Comparison of ENCODE assay signal across 8 mouse cellular contexts in the genomic region with DNA sequence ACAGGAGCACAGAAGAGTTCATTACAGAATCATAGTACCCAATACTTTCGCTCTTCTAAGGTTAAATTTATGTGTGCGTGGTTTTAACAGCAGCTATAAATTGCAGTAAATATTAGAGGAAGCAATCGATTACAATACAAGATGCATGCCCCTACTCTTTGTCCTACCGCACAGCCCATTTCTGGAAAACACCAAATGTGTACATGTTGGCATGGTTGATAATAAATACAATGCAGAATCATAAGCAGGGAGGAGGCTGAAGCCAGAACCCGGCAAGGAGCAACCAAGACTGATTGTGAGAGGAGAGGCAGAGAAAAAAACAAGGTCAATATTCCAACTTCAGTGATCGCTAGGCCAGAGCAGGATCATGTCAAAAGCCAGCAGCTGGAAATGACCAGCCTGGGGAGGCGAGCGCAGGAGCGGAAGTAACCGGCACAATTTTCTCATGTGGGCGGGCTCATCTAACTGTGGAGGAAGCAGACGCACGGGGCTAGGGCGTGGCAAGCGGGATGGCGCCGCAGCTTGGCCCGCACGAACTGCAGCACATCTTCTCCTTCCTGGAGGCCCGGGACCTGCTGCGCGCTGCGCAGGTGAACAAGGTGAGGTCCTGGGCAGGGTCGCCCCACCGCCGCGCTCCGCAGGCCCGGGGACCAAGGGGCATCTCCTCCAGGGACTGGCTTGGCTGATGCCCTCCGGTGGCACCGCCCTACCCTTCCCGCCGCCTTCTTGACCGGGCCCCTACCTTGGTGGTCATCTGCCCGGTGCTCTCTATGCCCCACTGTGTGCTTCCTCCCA. TPM values are rescaled to one million over a fixed set of nuclear protein-coding genes. Genes with fewer than 3 reads are reported as not detected.
DNase-seq lines count a peak whose midpoint lies in the region; ATAC-seq and TF ChIP-seq lines count a peak whose summit lies in the region.

Gene Fbxw17 (plus strand): TSS at position 476 of the 795 bp plus-strand sequence.

- in situ Hi-C loops in Patski (cut with MboI; ENCODE audit: low pct_unique_long_range_greater_than_20kb), result no loop called here

- peak within 1 kb of the TSS; percentile 60 for H3K4me2 ChIP-seq in hindbrain, embryonic 15.5 days

- no peak for TF ChIP-seq CTCF in Patski (IDR thresholded peaks at IDR 0.05)

- H3K27ac ChIP-seq in hindbrain, embryonic 15.5 days (replicated peaks), result peak within 1 kb of the TSS; percentile 82

- peaks cover 3% of the 10 kb centered on the region for H3K27me3 ChIP-seq in Patski
- H3K27me3 ChIP-seq in hindbrain, embryonic 15.5 days, result no peaks in the 10 kb centered on the region

- DNase-seq in Patski (ENCODE audit: low read depth, low spot score), result peak; percentile 17
- peak; percentile 84 to 87 for DNase-seq in cerebellum, postnatal 10 days
- DNase-seq in frontal cortex, postnatal 36 days (ENCODE audit: low spot score in 2 of 2), result peak; percentile 80 to 81
- DNase-seq in left cerebral cortex, adult 11 months (ENCODE audit: low spot score), result peak; percentile 66
- peak; percentile 82 to 84 for DNase-seq in lung, postnatal 4 days
- peak; percentile 31 for DNase-seq in retina, postnatal 7 days (ENCODE audit: low read depth, low spot score)
- peak; percentile 62 for DNase-seq in urinary bladder, adult 2 months (ENCODE audit: low spot score)

- POLR2A ChIA-PET in Patski (lab: Charles Lee), result no interaction called here

- H3K36me3 ChIP-seq in hindbrain, embryonic 15.5 days, result peaks cover 17% of the 10 kb centered on the region

- no peaks in the 10 kb centered on the region for H3K9me3 ChIP-seq in hindbrain, embryonic 15.5 days

- ATAC-seq in Patski, result peak; percentile 98
- peak; percentile 98 for ATAC-seq in hindbrain, embryonic 15.5 days (ENCODE audit: low FRiP score, low read depth)

- CTCF ChIA-PET in Patski (lab: Charles Lee), result no interaction called here

- peak within 1 kb of the TSS; percentile 83 for H3K9ac ChIP-seq in hindbrain, embryonic 15.5 days

- peaks cover 13% of the 10 kb centered on the region for H3K4me1 ChIP-seq in hindbrain, embryonic 15.5 days (replicated peaks)

- peak within 1 kb of the TSS; percentile 76 for H3K4me3 ChIP-seq in hindbrain, embryonic 15.5 days

- 14% methylated on average over 35 of the region's 35 CpGs for WGBS in hindbrain, embryonic 15.5 days

RNA-seq across cellular contexts. Expression of gene Fbxw17, which starts in this region (rescaled TPM):
- polyA plus RNA-seq in Patski (2021), result 26.1 TPM
- polyA plus RNA-seq in hindbrain, embryonic 15.5 days (2015; fragmentation: Nextera tagmentation; extraction: Ambion mirVana), result 30.1 and 37.0 TPM in 2 replicates
- 28.7 and 31.7 TPM in 2 replicates for polyA plus RNA-seq in urinary bladder, adult 2 months (2012; rRNA removed)

Comparison
In these comparisons a context has a peak if more than half of its experiments do, and no peak if none do; other contexts are left out.
1. Peak in every context shown above with its lines: DNase-seq, ATAC-seq, H3K4me3 ChIP-seq and H3K27ac ChIP-seq.
2. DNase-seq: peak in every context shown above with its lines; median percentile 86 in cerebellum, postnatal 10 days; 83 in lung, postnatal 4 days; 80 in frontal cortex, postnatal 36 days; 66 in left cerebral cortex, adult 11 months; 62 in urinary bladder, adult 2 months; 31 in retina, postnatal 7 days; 17 in Patski.